ENCODE assay signal across 7 mouse cellular contexts in the genomic region with DNA sequence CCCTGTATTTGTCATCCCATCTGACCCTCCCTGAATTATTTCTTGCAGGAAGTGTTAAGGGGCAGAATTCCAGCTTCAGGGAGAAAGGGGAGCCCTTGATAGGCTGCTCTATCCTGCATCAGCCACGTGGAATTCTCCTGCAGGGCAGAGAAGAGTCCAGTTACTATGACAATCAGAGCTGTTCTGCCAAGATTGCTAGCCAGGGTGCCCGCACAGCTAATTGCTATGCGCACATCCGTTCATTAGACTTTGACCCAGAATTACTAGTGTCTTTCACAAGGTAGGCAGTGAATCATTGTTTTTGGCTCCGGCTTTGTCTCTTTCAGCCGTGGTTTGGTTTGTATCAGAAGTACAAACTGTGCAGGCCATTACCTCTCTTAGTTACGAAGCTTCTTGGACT.
DNase-seq lines count a peak whose midpoint lies in the region.

No protein-coding gene starts in this region.

- DNase-seq in right cerebral cortex, adult 2 months (ENCODE audit: low spot score in 2 of 2) = peak; percentile 5 to 20
- no peak for DNase-seq in right cerebral cortex, postnatal 25 days
- DNase-seq in frontal cortex, postnatal 10 days (ENCODE audit: low spot score in 2 of 2) = peak; percentile 12 to 16
- DNase-seq in kidney, postnatal 25 days = peak; percentile 63 to 81
- DNase-seq in thymus, postnatal 14 days = no peak
- no peak for DNase-seq in B cell, adult 2 months
- DNase-seq in urinary bladder, postnatal 10 days (ENCODE audit: low spot score) = no peak

Comparison
In these comparisons a context has a peak if more than half of its experiments do, and no peak if none do; other contexts are left out.
1. DNase-seq: peak in right cerebral cortex, adult 2 months (2 of 2), frontal cortex, postnatal 10 days (2 of 2) and kidney, postnatal 25 days (2 of 2); none in right cerebral cortex, postnatal 25 days (single experiment), thymus, postnatal 14 days (single experiment), B cell, adult 2 months (0 of 2) and urinary bladder, postnatal 10 days (single experiment).